In genomic region chrX:10650881-10651280, GRCm38 (mm10) we compare ENCODE assay signal across 11 mouse cellular contexts.
DNase-seq lines count a peak whose midpoint lies in the region; ATAC-seq and TF ChIP-seq lines count a peak whose summit lies in the region.
"Had no signal": no experiment of that assay in that cellular context is flagged by ENCODE, and none has a peak within 500 bp of the region (broad histone marks: within the 10 kb centered on the region; RNA-seq: fewer than 3 reads in every experiment).

No protein-coding gene starts in this region.

- in situ Hi-C loops in CH12.LX (cut with MboI; ENCODE audit: low pct_ligation_motif_present, low pct_unique_long_range_greater_than_20kb, low sequenced_read_pairs) = no loop called here

- no peak for TF ChIP-seq POLR2A in CH12.LX (IDR thresholded peaks at IDR 0.05; ENCODE audit: low read depth, low read length)

- dilution Hi-C loops in CH12.LX (cut with MboI; ENCODE audit: extremely low pct_ligation_motif_present, extremely low pct_unique_long_range_greater_than_20kb, low sequenced_read_pairs) = no loop called here

- WGBS in kidney, postnatal 0 days = 25% methylated on average over 4 of the region's 4 CpGs
- 27% methylated on average over 4 of the region's 4 CpGs for WGBS in embryonic facial prominence, embryonic 14.5 days

- no peak overlapping the region for H3K4me3 ChIP-seq in kidney, postnatal 0 days (replicated peaks; ENCODE audit: low read depth, low read length)
- H3K4me3 ChIP-seq in CH12.LX (replicated peaks in 1 of 3; ENCODE audit: low read depth in 2 of 3, low read length in 2 of 3, poor library complexity in 1 of 3) = no peak overlapping the region
- H3K4me3 ChIP-seq in embryonic facial prominence, embryonic 14.5 days (ENCODE audit: low read depth, low read length) = no peak overlapping the region
- H3K4me3 ChIP-seq: limb, embryonic 13.5 days; neural tube, embryonic 15.5 days had no signal

- TF ChIP-seq EP300 in CH12.LX (IDR thresholded peaks at IDR 0.05; ENCODE audit: low read length) = no peak

- no peak for ATAC-seq in kidney, postnatal 0 days (replicated peaks; ENCODE audit: low FRiP score, low read depth)
- no peak for ATAC-seq in embryonic facial prominence, embryonic 14.5 days (ENCODE audit: low read depth)

- no peak overlapping the region for H3K9ac ChIP-seq in kidney, postnatal 0 days (ENCODE audit: low read depth, low read length)
- no peak overlapping the region for H3K9ac ChIP-seq in CH12.LX (ENCODE audit: insufficient read depth, low read depth)
- no peak overlapping the region for H3K9ac ChIP-seq in embryonic facial prominence, embryonic 14.5 days (ENCODE audit: low read depth, low read length)
- H3K9ac ChIP-seq: limb, embryonic 13.5 days; neural tube, embryonic 15.5 days had no signal

- no peaks in the 10 kb centered on the region for H3K4me1 ChIP-seq in kidney, postnatal 0 days (replicated peaks; ENCODE audit: insufficient read depth, low read length)
- H3K4me1 ChIP-seq in CH12.LX (ENCODE audit: control insufficient read depth in 1 of 2, insufficient read depth in 2 of 2) = no peaks in the 10 kb centered on the region
- H3K4me1 ChIP-seq in embryonic facial prominence, embryonic 14.5 days (ENCODE audit: control insufficient read depth, insufficient read depth, low read length) = no peaks in the 10 kb centered on the region
- H3K4me1 ChIP-seq: limb, embryonic 13.5 days; neural tube, embryonic 15.5 days had no signal

- no peaks in the 10 kb centered on the region for H3K36me3 ChIP-seq in kidney, postnatal 0 days (ENCODE audit: insufficient read depth, low read length)
- no peaks in the 10 kb centered on the region for H3K36me3 ChIP-seq in CH12.LX (replicated peaks in 1 of 2; ENCODE audit: control insufficient read depth in 1 of 2, insufficient read depth in 1 of 2, low read length in 1 of 2)
- no peaks in the 10 kb centered on the region for H3K36me3 ChIP-seq in embryonic facial prominence, embryonic 14.5 days (ENCODE audit: control insufficient read depth, insufficient read depth, low read length)
- H3K36me3 ChIP-seq: limb, embryonic 13.5 days; neural tube, embryonic 15.5 days had no signal

- no peaks in the 10 kb centered on the region for H3K27me3 ChIP-seq in kidney, postnatal 0 days (ENCODE audit: insufficient read depth, low read length)
- H3K27me3 ChIP-seq in CH12.LX (replicated peaks) = no peaks in the 10 kb centered on the region
- peaks cover 5% of the 10 kb centered on the region; the same call in 1 of the 2 replicates for H3K27me3 ChIP-seq in embryonic facial prominence, embryonic 14.5 days (replicated peaks; ENCODE audit: control insufficient read depth, insufficient read depth, low read length)
- H3K27me3 ChIP-seq: neural tube, embryonic 15.5 days had no signal

- DNase-seq in cerebellum, adult 9-10 months = peak; percentile 8
- no peak for DNase-seq in cerebellum, postnatal 25 days
- peak; percentile 71 for DNase-seq in kidney, postnatal 0 days (ENCODE audit: low spot score)
- no peak for DNase-seq in kidney, postnatal 4 days
- peak; percentile 8 for DNase-seq in CH12.LX (ENCODE audit: extremely low read depth)
- peak; percentile 26 for DNase-seq in embryonic facial prominence, embryonic 14.5 days (ENCODE audit: low spot score)
- DNase-seq in neural tube, embryonic 10.5 days (ENCODE audit: extremely low spot score, low spot score) = no peak
- DNase-seq in right cerebral cortex, postnatal 14 days = no peak
- DNase-seq: thymus, postnatal 25 days had no signal

- H3K27ac ChIP-seq in kidney, postnatal 0 days = no peak overlapping the region
- no peak overlapping the region for H3K27ac ChIP-seq in CH12.LX (ENCODE audit: insufficient read depth, low read depth)
- H3K27ac ChIP-seq in embryonic facial prominence, embryonic 14.5 days (replicated peaks; ENCODE audit: low read depth, low read length) = no peak overlapping the region
- H3K27ac ChIP-seq: limb, embryonic 13.5 days; neural tube, embryonic 15.5 days had no signal

- TF ChIP-seq CTCF in kidney, postnatal 0 days (IDR thresholded peaks at IDR 0.05; ENCODE audit: low read depth) = peak; percentile 66
- peak in 1 of 2 experiments; percentile 67; a peak in 2 of 4 replicates for TF ChIP-seq CTCF in CH12.LX (conservative IDR thresholded peaks at IDR 0.05 in 1 of 2, IDR thresholded peaks at IDR 0.05 in 1 of 2; ENCODE audit: low read depth in 2 of 2, low read length in 2 of 2)

- H3K4me2 ChIP-seq in kidney, postnatal 0 days (ENCODE audit: low read length) = no peak overlapping the region
- no peak overlapping the region for H3K4me2 ChIP-seq in CH12.LX (ENCODE audit: insufficient read depth, low read depth, poor library complexity, severe bottlenecking)
- H3K4me2 ChIP-seq in embryonic facial prominence, embryonic 14.5 days (ENCODE audit: low read depth, low read length) = no peak overlapping the region
- H3K4me2 ChIP-seq: limb, embryonic 13.5 days; neural tube, embryonic 15.5 days had no signal

- peak; percentile 75 for TF ChIP-seq RAD21 in CH12.LX (IDR thresholded peaks at IDR 0.05; ENCODE audit: low read depth, low read length)

- no peaks in the 10 kb centered on the region for H3K9me3 ChIP-seq in kidney, postnatal 0 days (replicated peaks; ENCODE audit: low read length)
- no peaks in the 10 kb centered on the region for H3K9me3 ChIP-seq in CH12.LX (replicated peaks; ENCODE audit: low read length)
- no peaks in the 10 kb centered on the region for H3K9me3 ChIP-seq in embryonic facial prominence, embryonic 14.5 days (ENCODE audit: control insufficient read depth, low read length)
- H3K9me3 ChIP-seq: limb, embryonic 13.5 days; neural tube, embryonic 15.5 days had no signal

- no peaks in the 10 kb centered on the region for H3K79me2 ChIP-seq in CH12.LX (replicated peaks; ENCODE audit: control insufficient read depth, extremely low read depth, insufficient read depth, poor library complexity, severe bottlenecking)

TF ChIP-seq in CH12.LX, 34 proteins besides CTCF, POLR2A, EP300 and RAD21:
- TF ChIP-seq ZNF384 (IDR thresholded peaks at IDR 0.05; ENCODE audit: low read depth, low read length) (peak; percentile 92), SMC3 (IDR thresholded peaks at IDR 0.05; ENCODE audit: low read depth, low read length) (peak; percentile 59), ZC3H11A (IDR thresholded peaks at IDR 0.05; ENCODE audit: low read depth, low read length) (peak; percentile 5; the same call in 1 of the 2 replicates), NELFE (IDR thresholded peaks at IDR 0.05; ENCODE audit: low read depth, low read length) (no peak), ZKSCAN1 (IDR thresholded peaks at IDR 0.05; ENCODE audit: borderline replicate concordance, low read depth, low read length) (no peak)
TF ChIP-seq in CH12.LX: peak in this region for 3.

Comparison
In these comparisons a context has a peak if more than half of its experiments do, and no peak if none do; other contexts are left out.
1. DNase-seq: peak in cerebellum, adult 9-10 months (single experiment), kidney, postnatal 0 days (single experiment), CH12.LX (single experiment) and embryonic facial prominence, embryonic 14.5 days (single experiment); none in cerebellum, postnatal 25 days (0 of 2), kidney, postnatal 4 days (0 of 2), neural tube, embryonic 10.5 days (single experiment) and right cerebral cortex, postnatal 14 days (single experiment).